Mouse (Mus musculus) midbrain, embryonic 11.5 days (tissue): ENCODE results near the gene Asb5. TPM values are rescaled to one million over a fixed set of nuclear protein-coding genes. Genes with fewer than 3 reads are reported as not detected.
A peak's percentile ranks its signal among the peaks of the same experiment; 100 is the strongest.

Experiments used
- ATAC-seq: fragments of 200-750 bp; cut with Nextera tagmentation; 2 replicates; pipeline ENCODE4 v1.8.0; 2017; ENCODE audit warnings: moderate TSS enrichment, moderate library complexity; ENCODE audit not compliant: low FRiP score
- DNase-seq: peaks from one replicate; pipeline ENCODE4 v3.0.0; 2015; ENCODE audit warnings: low spot score; ENCODE audit errors: missing footprints
- H3K27ac ChIP-seq: fragments of 300-500 bp; sonication (generic); 2 replicates; pipeline ENCODE4 v1.5.1; 2014; ENCODE audit warnings: low read depth, low read length
- H3K27me3 ChIP-seq: fragments of 300-500 bp; sonication (generic); 2 replicates; pipeline ENCODE4 v1.6.1; 2014; ENCODE audit warnings: mild to moderate bottlenecking, low read length, moderate library complexity, mixed read lengths; ENCODE audit not compliant: control insufficient read depth, insufficient read depth
- H3K36me3 ChIP-seq: fragments of 300-500 bp; sonication (generic); 2 replicates; pipeline ENCODE4 v1.6.1; 2014; ENCODE audit warnings: mild to moderate bottlenecking, low read length, moderate library complexity, mixed read lengths; ENCODE audit not compliant: control insufficient read depth, insufficient read depth
- H3K4me1 ChIP-seq: fragments of 300-500 bp; sonication (generic); 2 replicates; pipeline ENCODE4 v1.6.1; 2014; ENCODE audit warnings: low read length; ENCODE audit not compliant: control insufficient read depth, insufficient read depth
- H3K4me2 ChIP-seq: fragments of 300-500 bp; sonication (generic); 2 replicates; pipeline ENCODE4 v1.6.1; 2014; ENCODE audit warnings: mild to moderate bottlenecking, moderate library complexity
- H3K4me3 ChIP-seq: fragments of 300-500 bp; sonication (generic); 2 replicates; pipeline ENCODE4 v1.5.1; 2014; ENCODE audit warnings: low read depth, low read length
- H3K9ac ChIP-seq: fragments of 300-500 bp; sonication (generic); 2 replicates; pipeline ENCODE4 v1.6.1; 2014; ENCODE audit warnings: low read length
- H3K9me3 ChIP-seq: fragments of 300-500 bp; sonication (generic); 2 replicates; pipeline ENCODE4 v1.6.1; 2016; ENCODE audit warnings: low read length; ENCODE audit not compliant: control insufficient read depth
- WGBS: fragments of 180-500 bp; shearing (Covaris S2); extraction: QIAGEN DNeasy Blood & Tissue Kit; methylation state at CpG from one replicate; pipeline ENCODE4 v1.1.7; 2014; 5-methylcytosine and 5-hydroxymethylcytosine counted together
- polyA plus RNA-seq: library from polyadenylated mRNA; unstranded; fragments of >200 nt; fragmentation: Nextera tagmentation; extraction: Ambion mirVana; gene quantifications from 2 replicates; pipeline ENCODE4 v1.2.1, GENCODE M21; 2014

The Asb5 gene
- 4.5 and 5.9 TPM in 2 replicates for polyA plus RNA-seq

DNA sequence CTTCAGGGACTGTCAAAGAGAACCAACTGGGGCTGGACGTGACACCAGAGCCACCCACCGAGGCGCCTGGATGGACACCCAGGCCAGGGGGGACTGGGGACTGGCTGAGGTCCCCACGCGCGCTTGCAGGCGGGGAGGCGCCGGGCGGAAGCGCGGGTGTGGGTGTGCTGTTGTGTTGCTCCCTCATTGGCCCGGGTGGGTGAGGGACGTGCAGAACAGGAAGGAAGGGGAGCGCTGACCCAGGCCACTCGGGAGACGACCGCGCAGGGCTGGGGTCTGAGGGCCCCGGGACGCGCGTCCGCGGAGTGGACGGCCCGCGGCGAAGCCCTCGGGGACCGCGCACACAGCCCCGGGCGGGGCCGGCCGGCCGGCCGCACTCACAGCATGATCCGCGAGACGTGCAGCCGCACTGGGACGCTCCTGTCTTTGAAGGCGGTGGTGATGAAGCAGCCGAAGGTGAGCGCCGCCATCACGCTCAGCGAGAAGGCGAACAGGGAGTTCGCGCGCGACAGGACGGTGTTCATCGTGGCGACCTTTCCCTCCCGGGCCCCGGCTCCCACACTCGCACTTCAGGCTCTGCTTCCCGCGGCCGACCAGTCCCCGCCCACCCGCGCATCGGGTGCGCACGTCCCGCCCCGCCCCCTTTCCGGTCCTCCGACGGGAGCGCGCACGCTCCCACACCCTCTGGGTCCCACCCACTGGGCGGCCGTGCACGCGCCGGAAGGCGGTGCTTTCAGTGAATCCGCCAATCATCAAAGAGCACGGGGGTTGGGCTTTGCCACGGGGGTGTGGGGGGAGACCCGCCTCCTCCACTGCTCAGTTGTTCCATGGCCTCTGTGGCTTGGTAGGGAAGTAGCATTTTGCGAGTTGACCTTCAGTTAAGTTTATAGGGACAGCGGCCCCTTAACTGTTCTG is at the start of gene Asb5, which contains the start of gene Spcs3:
TSS of gene Asb5 (plus strand) at position 199 of the 915 bp plus-strand sequence.
TSS of gene Spcs3 (minus strand) at position 617 of the 915 bp plus-strand sequence.
- under 1% methylated on average over 78 of the region's 89 CpGs for WGBS
- Histone ChIP-seq H3K27me3 (no peaks in the 10 kb centered on the region), H3K27ac (peak within 1 kb of the TSS; percentile 48; the same call in 1 of the 2 replicates), H3K4me2 (peak within 1 kb of the TSS; percentile 70), H3K36me3 (no peaks in the 10 kb centered on the region), H3K9me3 (no peaks in the 10 kb centered on the region), H3K4me1 (peaks cover 9% of the 10 kb centered on the region; the same call in 1 of the 2 replicates), H3K9ac (peak within 1 kb of the TSS; percentile 88), H3K4me3 (peak within 1 kb of the TSS; percentile 89)
- ATAC-seq (peak; percentile 95), DNase-seq (peak; percentile 100)

DNA sequence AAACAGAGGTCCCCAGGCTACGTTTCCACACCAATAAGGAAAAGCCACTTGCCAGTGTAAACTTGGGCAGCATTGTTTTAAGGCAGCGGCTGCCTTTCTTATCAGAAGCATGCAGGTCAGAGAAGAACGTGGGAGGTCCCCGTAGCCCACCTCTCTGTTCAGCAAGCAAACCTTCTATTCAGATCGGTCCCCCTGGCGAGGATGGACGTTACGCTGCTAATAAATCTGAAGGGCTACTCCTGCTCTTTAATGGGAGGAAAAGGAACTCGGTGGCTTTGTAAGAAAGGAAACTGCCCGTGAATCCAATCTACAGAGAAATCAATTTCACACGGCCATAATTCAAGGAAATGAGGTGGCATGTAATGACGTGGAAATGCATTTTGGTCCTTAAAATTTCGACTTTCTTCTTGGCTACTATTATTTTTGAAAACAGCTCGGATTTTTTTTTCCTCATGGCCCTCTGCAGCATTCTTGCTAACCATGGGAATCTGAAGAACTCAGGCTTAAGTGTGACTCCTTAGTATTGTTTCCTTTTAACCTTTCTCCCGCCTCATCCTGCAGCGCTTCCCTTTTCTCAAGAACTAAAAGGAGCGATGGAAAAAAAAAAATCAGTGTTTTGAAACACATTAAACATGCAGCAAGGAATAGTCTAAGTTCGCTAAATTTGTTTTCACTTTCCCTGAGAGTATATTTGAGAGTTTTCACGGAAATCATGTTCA is 42.7 kb upstream of the Asb5 start:
- DNase-seq = peak; percentile 84
- Histone ChIP-seq H3K36me3 (no peaks in the 10 kb centered on the region), H3K4me2 (peak overlapping the region; percentile 7; the same call in 1 of the 2 replicates)

DNA sequence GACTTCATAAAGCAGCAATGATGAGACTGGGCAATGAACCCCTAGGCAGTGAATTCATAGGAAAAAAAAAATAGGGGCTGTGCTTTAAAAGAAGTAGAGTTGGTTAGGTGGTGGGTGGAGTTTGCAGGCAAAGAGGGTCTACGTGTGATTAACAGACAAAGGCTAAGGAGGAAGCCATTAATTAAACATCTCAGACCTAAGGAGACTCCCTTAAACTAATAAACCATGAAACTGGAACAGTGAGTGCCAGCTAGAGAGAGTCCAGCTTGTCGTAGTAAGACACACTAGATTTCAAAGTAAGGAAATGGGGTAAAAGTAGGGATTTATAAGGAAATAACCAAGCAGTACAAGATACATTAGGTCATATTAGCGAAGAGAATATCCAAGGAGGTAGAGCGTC is 40.9 kb upstream of the Asb5 start:
- H3K36me3 ChIP-seq = no peaks in the 10 kb centered on the region
- WGBS = 78% methylated on average over 4 of the region's 4 CpGs

More for the DNA sequence above, 42.7 kb upstream of the Asb5 start:
- Histone ChIP-seq H3K4me3 (no peak overlapping the region), H3K27me3 (no peaks in the 10 kb centered on the region), H3K27ac (no peak overlapping the region), H3K9me3 (no peaks in the 10 kb centered on the region), H3K9ac (no peak overlapping the region), H3K4me1 (no peaks in the 10 kb centered on the region)
- 47% methylated on average over 19 of the region's 19 CpGs for WGBS
- ATAC-seq = no peak

DNA sequence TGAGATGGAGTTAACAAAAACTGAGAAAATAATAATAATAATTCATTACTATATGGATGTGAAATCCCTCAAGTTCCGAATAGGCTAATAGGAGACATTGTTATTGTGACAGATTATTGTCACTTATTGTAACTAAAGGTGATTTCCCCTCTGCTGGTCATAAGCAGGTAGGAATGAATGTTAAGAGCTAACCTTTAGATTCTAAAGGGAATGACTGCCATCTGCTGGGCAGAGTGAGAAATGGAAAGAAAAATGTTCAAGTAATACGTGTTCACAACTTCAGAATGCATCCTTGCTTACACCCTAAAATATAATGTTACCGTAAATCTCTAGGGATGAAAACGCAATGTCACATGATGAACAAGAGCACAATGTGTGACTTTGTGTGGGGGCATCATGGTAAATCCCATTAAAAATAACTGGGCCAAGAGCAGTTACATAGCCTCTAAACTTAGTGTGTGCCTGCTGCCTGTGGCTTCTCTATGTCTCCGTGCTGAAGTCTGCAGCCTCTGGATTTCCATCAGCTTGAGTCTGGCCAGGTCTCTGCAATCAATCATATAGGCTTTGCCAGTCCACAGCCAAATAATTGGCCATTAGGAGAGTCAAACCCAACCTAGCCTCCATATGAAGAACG is 38.2 kb upstream of the Asb5 start:
- no peak overlapping the region for H3K4me2 ChIP-seq
- H3K36me3 ChIP-seq = no peaks in the 10 kb centered on the region
- H3K27ac ChIP-seq = no peak overlapping the region
- H3K27me3 ChIP-seq = no peaks in the 10 kb centered on the region
- no peaks in the 10 kb centered on the region for H3K4me1 ChIP-seq
- ATAC-seq (peak; percentile 77; the same call in 1 of the 2 replicates), DNase-seq (peak; percentile 89)
- 32% methylated on average over 6 of the region's 6 CpGs for WGBS
- H3K9me3 ChIP-seq = no peaks in the 10 kb centered on the region
- H3K4me3 ChIP-seq = no peak overlapping the region
- H3K9ac ChIP-seq = no peak overlapping the region

More for the DNA sequence above, 40.9 kb upstream of the Asb5 start:
- Histone ChIP-seq H3K9ac (no peak overlapping the region), H3K4me3 (no peak overlapping the region), H3K4me1 (no peaks in the 10 kb centered on the region), H3K27me3 (no peaks in the 10 kb centered on the region), H3K4me2 (no peak overlapping the region), H3K27ac (no peak overlapping the region), H3K9me3 (no peaks in the 10 kb centered on the region)
- ATAC-seq (no peak), DNase-seq (no peak)

DNA sequence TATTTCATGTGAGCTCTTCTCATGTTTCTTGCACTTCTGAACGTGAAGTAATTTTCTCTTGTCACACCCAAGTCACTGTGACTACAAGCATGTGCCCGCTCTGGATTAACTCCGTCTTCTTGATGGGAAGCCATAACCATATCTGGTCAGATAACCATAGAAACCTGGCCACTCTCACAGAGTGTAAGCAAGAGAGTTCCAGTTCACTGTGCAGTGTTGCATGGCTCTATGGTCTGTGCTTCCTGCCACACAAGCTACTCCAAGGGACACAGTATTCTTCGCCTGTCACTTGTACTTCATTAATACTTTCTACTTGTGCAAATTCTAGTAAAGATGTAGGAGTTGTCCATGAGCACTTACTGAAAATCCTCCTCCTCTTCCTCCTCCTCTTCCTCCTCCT is 37.4 kb upstream of the Asb5 start:
- Histone ChIP-seq H3K36me3 (no peaks in the 10 kb centered on the region), H3K27me3 (no peaks in the 10 kb centered on the region), H3K9me3 (no peaks in the 10 kb centered on the region), H3K27ac (no peak overlapping the region), H3K4me2 (no peak overlapping the region), H3K4me3 (no peak overlapping the region), H3K4me1 (no peaks in the 10 kb centered on the region), H3K9ac (no peak overlapping the region)
- ATAC-seq (no peak), DNase-seq (no peak)
- 81% methylated on average over 4 of the region's 4 CpGs for WGBS

DNA sequence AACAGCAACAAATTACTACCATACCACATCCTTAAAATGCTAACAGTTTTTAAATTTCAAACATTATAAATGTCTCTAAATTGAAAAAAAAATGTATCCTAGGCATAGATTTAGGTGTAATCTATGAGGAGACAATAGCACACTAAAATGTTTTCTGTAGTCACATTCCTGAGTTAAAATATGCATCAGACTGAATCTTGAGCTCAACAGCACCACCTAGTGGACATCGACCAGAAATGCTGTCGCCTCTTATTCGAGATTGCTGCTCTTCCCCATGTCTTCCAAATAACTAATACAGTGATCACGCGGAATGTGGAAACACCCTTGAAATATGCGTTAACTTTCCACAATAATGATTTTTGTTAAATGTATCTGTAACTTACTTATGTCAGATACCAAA is 36.3 kb upstream of the Asb5 start:
- Histone ChIP-seq H3K4me2 (no peak overlapping the region), H3K4me1 (no peaks in the 10 kb centered on the region), H3K9me3 (no peaks in the 10 kb centered on the region), H3K27ac (no peak overlapping the region), H3K4me3 (no peak overlapping the region), H3K9ac (no peak overlapping the region), H3K36me3 (no peaks in the 10 kb centered on the region), H3K27me3 (no peaks in the 10 kb centered on the region)
- ATAC-seq (peak; percentile 30), DNase-seq (peak; percentile 97)
- 16% methylated on average over 6 of the region's 6 CpGs for WGBS

DNA sequence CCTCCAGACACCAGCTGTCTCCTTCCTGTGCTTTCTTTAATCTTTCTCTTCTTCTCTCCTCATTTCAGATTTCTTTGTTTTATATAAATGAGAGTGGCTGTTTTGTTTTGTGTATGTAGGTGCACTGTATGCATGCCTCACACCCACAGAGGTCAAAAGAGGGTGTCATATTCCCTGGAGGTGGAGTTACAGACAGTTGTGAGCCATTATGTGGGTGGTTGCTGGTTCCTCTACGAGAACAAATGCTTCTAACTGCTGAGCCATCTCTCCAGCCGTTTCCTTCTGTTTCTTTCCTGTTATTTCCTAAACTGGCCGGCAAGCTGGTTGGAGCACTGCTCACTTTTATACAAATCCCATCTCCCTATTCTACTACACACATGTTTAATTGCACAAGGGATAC is 35.5 kb upstream of the Asb5 start:
- H3K9me3 ChIP-seq = no peaks in the 10 kb centered on the region
- 63% methylated on average over 3 of the region's 3 CpGs for WGBS
- no peak for ATAC-seq
- DNase-seq = no peak
- no peak overlapping the region for H3K4me2 ChIP-seq
- no peaks in the 10 kb centered on the region for H3K4me1 ChIP-seq
- no peaks in the 10 kb centered on the region for H3K36me3 ChIP-seq
- H3K27ac ChIP-seq = no peak overlapping the region
- H3K9ac ChIP-seq = no peak overlapping the region
- H3K27me3 ChIP-seq = no peaks in the 10 kb centered on the region
- no peak overlapping the region for H3K4me3 ChIP-seq

DNA sequence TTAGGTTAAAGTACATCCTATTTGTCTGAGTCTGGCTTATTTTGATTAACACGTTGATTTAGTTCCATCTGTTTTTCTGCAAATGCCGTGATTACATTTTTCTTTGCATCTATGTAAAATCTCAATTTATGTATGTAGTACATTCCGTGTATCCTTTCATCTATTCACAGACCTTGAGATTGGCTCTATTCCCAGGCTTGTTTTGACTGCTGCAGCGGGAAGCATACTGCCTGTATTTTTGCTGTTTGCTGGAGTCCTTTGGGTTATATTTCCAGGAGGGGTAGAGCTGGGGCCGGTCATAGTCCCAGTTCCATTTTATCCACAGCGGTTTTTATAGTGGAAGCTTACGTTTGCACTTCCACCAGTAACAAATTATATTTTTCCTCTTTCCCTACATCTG is 26.3 kb upstream of the Asb5 start:
- H3K36me3 ChIP-seq = no peaks in the 10 kb centered on the region
- no peaks in the 10 kb centered on the region for H3K27me3 ChIP-seq
- no peaks in the 10 kb centered on the region for H3K9me3 ChIP-seq
- WGBS = 86% methylated on average over 7 of the region's 7 CpGs
- H3K4me3 ChIP-seq = no peak overlapping the region
- H3K27ac ChIP-seq = no peak overlapping the region
- no peak for DNase-seq
- no peaks in the 10 kb centered on the region for H3K4me1 ChIP-seq
- no peak overlapping the region for H3K9ac ChIP-seq
- no peak overlapping the region for H3K4me2 ChIP-seq
- no peak for ATAC-seq
